Mouse (Mus musculus): ENCODE data around the gene Aven.
A peak's percentile ranks its signal among the peaks of the same experiment; 100 is the strongest.
"Not testable (repeated sequence)": the region's sequence is repeated elsewhere in the genome, so short reads cannot be mapped to it uniquely, and the experiment has no call there.

Aven gene

DNA sequence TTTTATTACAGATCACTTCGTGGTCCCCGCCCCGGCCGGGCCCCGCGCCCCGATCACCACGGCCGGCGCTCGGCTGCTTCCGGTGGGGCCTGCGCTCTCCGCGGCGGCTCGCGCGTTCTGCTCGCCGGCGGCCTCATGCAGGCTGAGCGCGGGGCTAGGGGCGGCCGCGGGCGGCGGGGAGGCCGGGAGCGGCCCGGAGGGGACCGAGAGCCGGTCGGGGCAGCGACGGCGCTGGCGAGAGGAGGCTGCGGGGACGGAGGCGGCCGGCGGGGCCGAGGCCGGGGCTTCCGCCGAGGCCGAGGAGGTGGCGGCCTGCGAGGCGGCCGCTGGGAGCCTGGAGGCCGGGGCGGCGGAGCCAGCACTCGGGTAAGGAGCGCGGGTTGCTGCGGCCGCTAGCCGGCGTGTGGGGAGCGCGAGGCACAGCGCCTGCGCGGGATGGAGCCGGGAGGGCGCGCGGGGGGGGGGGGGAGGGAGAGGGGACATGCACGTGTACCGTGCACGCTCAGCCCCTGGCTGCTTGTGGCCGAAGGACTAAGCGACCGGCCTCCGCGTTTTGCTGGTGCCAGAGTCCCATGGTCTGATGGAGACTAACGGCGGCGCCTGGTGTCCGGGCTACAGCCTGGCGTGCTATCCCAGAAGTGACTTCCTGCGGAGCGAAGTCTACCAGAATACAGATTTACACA lies at the start of gene Aven:
Gene Aven, plus strand, starts transcription at position 109 of the 683 bp plus-strand sequence.
- DNase-seq (ENCODE audit: low spot score in 2 of 2) = peak; percentile 77 to 79

GRCm38 (mm10) chr2:112443491-112443890 lies 49.3 kb upstream of the Aven start:
- DNase-seq (ENCODE audit: low spot score in 2 of 2) = no peak

GRCm38 (mm10) chr2:112445511-112445910 lies 47.3 kb upstream of the Aven start:
- DNase-seq (ENCODE audit: low spot score in 2 of 2) = no peak

DNA sequence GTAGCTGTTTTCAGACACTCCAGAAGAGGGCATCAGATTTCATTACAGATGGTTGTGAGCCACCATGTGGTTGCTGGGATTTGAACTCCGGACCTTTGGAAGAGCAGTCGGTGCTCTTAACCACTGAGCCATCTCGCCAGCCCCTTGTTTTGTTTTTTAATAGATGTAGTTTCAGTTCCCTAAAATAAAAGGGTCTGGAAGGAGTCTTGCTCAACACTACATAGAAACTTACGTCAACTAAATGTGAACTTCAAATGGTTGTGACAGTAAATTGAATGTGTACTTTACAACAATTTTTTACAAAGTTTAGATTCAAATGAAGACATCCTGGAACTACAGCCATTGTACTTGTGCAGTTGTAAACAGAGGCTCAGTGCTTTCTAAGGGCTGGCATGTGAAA lies 44.7 kb upstream of the Aven start:
- DNase-seq (ENCODE audit: low spot score in 2 of 2) = not testable (repeated sequence)

- no peak for DNase-seq (ENCODE audit: low spot score in 2 of 2)
Observed at GRCm38 (mm10) chr2:112448510-112449059, 44.2 kb upstream of the Aven start.

GRCm38 (mm10) chr2:112449597-112450296 lies 43.0 kb upstream of the Aven start:
- DNase-seq (ENCODE audit: low spot score in 2 of 2) = peak in 1 of 2 experiments; percentile 49

- DNase-seq (ENCODE audit: low spot score in 2 of 2) = not testable (repeated sequence)
Observed at GRCm38 (mm10) chr2:112452513-112452912, 40.3 kb upstream of the Aven start.

GRCm38 (mm10) chr2:112454125-112454861 lies 38.5 kb upstream of the Aven start:
- DNase-seq (ENCODE audit: low spot score in 2 of 2) = no peak

GRCm38 (mm10) chr2:112454862-112455564 lies 37.8 kb upstream of the Aven start, which contains the start of gene Emc7:
Gene Emc7 (plus strand): TSS chr2:112454997.
- peak; percentile 97 to 99 for DNase-seq (ENCODE audit: low spot score in 2 of 2)

- DNase-seq (ENCODE audit: low spot score in 2 of 2) = no peak
Observed at GRCm38 (mm10) chr2:112460557-112460956, 32.2 kb upstream of the Aven start.

DNA sequence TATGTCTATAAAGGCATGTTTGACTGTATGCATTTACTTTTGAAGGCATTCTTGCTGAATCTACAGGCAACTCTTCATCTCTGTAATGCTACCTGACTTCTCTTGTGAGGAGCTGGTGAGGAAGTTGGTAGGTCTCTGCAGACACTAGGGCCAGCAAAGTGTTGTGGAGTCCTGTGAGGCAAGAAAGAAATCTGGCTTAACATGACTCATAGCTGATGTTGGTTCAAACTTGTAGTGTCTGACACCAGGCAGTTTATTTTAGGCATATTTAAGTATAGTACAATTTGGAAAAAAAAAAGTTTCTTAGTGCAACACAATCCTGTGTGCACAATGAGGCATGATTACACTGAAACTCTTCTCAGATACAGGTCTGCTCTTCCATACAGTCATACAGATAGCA lies 23.2 kb upstream of the Aven start:
- DNase-seq (ENCODE audit: low spot score in 2 of 2) = no peak

DNA sequence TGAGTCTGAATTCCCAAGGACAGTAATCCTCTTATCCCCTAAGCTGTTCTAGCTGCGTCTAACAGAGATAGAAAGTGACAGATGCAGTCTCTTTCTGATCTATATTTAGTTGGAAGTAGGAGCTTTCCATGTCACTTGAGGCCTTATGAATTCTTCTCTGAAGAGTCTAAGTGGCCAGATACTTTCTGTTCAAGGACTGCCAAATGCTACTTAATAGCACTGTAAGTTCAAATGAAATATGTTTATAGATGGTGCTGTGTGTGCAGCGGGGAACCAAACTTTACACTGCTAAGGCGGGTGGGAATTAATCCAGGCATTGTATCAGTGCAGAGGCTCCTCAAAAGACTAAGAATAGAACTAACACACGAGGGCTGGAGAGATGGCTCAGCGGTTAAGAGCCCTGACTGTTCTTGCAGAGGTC lies 21.8 kb upstream of the Aven start:
- no peak for DNase-seq (ENCODE audit: low spot score in 2 of 2)

DNA sequence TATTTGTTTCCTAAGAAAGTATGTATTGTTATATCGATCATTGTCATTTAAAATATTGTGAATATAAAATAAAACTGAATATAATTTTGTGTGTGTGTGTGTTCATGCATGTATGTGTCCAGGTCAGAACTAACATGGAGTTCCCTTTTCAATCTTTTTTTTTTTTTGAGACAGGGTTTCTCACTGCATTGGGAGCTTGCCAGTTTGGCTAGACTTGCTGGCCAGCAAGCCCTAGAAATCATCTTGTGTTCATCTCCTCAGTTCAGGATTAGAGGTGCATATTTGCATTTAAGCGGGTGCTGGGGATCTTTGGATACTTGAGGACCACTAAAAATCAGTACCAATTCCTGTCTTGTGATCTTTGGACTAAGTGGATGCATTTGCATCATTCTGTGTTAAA lies 20.7 kb upstream of the Aven start:
- DNase-seq (ENCODE audit: low spot score in 2 of 2) = no peak

DNA sequence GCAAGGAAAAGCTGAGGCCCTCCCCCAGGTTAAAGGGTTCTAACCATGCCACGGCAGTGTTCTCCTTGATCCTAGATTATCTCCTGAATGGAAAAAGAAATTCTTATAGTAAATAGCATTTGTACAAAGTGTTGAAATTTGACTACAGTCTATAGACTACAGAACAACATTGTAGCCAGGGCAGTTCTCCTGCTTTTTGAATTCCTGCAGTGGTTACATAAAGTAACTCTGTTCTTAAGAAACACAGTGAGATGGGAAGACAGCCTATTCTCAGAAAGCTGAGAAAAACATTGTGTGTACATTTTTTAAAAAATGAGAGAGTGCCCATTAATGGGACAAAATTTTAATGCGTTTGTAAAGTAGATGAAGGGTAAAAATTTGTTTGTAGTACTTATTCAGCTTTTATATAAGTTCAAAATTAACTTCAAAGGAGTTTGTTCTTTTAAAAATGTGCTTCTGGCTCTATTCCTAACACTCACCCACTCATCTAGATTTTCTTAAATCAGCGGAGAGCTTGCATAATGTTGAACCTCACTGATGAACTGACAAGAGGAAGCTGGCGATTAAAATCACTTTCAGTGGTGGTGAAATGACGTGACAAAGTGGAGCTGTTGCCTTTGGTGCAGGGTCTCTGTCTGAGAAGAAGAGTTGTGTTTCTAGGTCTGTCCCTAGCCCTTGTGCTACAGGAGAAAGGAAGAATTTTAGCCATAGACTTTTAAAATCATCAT lies 17.6 kb upstream of the Aven start:
- DNase-seq (ENCODE audit: low spot score in 2 of 2) = no peak

DNA sequence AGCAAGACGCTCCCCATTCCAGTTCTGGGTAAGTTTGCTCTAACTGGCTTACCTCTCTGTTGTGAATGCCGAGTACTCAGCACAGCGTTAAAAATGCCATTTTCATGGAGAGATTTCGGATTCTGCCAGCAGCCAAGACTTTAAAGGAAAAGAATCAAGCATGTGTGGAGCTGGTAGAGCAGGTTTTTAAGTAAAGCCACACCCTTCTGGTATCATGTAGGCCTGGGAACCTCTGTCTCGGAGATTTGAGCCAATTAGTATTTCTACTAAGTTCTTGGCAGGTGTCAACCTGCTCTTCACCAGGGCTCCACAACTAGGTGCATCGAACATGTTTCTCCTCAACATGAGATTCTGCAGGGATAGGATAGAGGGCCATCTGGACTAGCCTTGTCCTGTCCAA lies 16.2 kb upstream of the Aven start:
- DNase-seq (ENCODE audit: low spot score in 2 of 2) = no peak

DNA sequence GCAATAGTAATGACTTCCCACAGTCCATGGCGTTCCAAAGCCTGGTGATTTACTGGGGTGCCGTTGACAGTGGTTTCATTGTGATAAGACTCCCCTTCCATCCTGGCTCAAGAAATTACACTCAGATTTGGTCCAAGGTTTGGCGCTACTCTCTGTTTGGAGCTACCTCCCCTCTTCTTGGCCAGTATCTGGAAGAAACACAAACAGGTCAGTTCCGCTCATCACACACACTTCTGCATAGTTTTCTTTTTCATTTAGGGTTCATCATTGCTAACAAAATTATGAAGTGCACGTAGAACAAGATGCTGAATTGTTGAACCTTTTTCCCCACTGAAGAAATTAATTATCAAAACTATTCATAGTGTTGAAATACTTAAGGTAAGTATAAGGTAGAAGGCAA lies 12.1 kb upstream of the Aven start, which contains the start of gene Chrm5:
Gene Chrm5, minus strand, starts transcription at position 101 of the 400 bp plus-strand sequence.
- DNase-seq (ENCODE audit: low spot score in 2 of 2) = no peak

DNA sequence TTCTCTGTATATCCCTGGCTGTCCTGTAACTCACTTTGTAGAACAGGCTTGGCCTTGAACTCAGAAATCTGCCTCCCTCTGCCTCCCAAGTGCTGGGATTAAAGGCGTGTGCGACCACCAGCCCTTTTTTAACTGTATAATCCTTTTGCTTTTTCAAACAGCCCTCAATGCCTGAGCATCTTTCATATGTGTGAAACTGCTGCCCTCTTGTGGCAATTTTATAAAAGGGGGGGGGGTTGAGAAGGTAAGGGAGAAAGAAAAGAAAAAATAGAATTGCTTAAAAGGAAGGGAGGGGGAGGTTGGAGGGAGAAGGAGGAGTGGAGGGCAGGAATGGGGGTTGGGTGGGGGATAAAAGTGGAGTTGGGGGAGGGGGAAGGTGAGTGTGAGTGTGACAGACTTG lies 11.2 kb upstream of the Aven start:
- peak in 1 of 2 experiments; percentile 18 for DNase-seq (ENCODE audit: low spot score in 2 of 2)

GRCm38 (mm10) chr2:112482533-112483333 lies 10.0 kb upstream of the Aven start:
- no peak for DNase-seq (ENCODE audit: low spot score in 2 of 2)

- DNase-seq (ENCODE audit: low spot score in 2 of 2) = no peak
Observed at GRCm38 (mm10) chr2:112483334-112483651, 9.5 kb upstream of the Aven start.

DNA sequence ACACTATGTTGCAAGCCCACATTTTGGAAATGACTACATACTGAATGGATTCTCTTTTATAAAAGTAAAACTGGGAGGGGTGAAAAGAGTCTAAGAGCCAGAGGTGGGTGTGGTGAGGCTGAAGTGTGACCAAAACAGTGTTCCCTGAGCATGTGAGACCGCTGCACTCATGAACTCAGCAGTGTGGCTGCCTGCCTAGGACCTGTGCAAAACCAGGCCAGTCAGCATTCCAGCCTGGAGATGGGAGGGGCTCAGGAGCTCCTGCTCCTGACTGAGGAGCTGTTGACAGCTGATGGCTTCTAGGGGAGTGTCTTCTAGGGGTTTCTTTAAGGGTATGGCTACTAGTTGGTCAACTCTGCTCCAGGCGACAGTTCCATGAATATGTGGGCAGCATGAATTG lies 7.9 kb upstream of the Aven start:
- DNase-seq (ENCODE audit: low spot score in 2 of 2) = no peak
